Mouse (Mus musculus): Measurements from ENCODE around the gene Rpl14.
A peak's percentile ranks its signal among the peaks of the same experiment; 100 is the strongest.

Gene Rpl14

GRCm38 (mm10) chr9:120571593-120572385 is 545 bp downstream of the Rpl14 start:
- DNase-seq, result no peak

GRCm38 (mm10) chr9:120575748-120576661 is 4.8 kb downstream of the Rpl14 start:
- DNase-seq, result peak; percentile 46 to 50

DNA sequence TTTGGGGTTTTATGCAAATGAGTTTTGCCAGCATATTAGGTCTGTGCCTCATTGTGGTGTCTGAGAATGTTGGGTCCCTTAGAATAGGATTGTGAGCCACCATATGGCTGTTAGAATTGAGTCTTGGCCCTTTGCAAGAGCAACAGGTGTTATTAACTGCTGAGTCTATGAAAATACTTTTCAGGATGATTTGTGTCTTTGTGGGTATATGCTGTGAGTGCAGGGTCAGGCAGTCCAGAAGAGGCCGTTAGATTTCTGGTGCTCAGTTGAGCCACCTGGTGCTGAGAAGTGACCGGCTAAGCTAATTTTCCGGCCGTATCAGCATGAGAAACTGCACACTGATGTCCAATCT is 5.4 kb downstream of the Rpl14 start:
- no peak for DNase-seq

DNA sequence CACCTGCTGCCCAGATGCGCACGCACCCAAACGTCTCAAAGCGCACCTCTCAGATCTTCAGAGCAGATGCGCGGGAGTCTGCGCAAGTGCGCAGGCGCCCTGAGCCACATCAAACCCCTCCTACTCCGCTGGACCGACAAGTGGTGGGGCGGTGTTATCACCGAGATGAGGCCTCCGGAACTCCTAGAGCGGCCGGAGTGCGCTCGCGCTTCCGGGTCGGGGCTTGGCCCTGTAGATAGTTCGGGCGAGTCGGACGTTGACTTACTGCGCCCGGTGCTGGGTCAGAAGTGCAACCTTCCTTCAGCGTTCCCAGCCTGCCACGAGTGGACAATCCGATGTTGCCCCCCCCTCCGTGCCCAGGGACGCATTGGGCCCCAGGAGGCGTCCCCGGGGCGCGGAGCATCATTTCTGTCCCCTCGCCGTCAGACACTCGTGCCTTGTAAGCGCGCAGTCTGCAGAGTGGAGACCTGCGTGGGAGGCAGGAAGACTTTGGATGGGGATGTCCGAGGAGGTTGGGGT is 5.9 kb downstream of the Rpl14 start:
- DNase-seq, result peak; percentile 88

GRCm38 (mm10) chr9:120577706-120578405 is 6.6 kb downstream of the Rpl14 start:
- peak in 1 of 2 experiments; percentile 21 for DNase-seq

DNA sequence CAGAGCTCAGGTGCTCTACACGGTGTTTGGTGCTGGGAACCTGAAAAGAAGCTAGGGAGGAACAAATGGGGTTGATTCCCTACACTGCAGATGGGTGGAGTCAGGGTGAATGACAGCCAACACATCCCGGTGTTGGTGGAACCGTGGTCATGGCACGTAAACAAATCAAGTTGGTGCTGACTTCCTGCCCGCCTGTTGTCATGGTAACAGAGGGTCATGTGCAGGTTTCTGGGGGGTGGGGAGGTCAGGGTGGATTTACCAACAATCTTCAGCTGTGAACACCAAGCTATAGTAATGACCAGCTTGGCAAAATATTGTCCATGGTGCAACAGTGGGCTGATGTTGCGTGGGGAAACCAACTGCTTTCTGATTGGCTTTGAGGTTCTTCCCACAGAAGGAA is 7.5 kb downstream of the Rpl14 start:
- peak; percentile 63 to 65 for DNase-seq

DNA sequence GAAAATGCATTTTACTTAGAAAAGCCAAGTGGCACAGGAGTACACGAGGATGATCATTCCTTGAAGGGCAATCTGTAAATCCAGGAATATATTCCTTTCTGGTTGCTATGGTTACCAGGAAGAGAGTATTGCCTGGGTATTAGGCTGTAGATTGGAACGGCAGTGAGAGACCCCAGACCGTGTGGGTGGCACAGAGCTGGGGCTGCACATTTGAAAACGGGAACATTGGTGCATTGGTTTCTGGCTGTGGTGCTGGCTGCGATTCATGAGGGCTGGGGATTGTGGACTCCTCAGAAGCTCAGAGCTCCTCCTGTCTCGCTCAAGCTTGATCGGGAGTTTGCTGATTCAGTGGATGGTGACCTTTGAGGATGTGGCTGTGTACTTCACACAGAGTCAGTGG is 8.6 kb downstream of the Rpl14 start:
- DNase-seq, result no peak

GRCm38 (mm10) chr9:120581941-120582618 is 10.8 kb downstream of the Rpl14 start:
- peak in 1 of 2 experiments; percentile 55 for DNase-seq

GRCm38 (mm10) chr9:120582619-120583308 is 11.5 kb downstream of the Rpl14 start:
- DNase-seq, result peak; percentile 87 to 90

DNA sequence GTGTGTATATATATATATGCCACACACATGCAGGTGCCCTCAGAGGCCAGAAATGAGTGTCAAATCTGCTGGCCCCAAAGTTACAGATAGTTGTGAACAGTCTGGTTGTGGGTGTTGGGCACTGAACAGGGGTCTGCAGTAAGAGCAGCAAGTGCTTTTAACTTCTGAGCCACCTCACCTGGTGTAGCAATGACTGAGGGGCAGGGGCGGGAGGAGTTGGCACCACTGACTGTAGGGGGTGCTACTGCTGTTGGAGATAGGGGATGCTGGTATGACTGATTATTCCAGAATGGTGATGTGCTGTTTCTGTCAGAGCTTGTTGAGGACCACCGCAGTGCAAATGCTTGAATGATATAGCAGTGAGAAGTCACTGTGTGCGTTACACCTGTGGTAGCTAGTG is 12.1 kb downstream of the Rpl14 start:
- DNase-seq, result no peak

DNA sequence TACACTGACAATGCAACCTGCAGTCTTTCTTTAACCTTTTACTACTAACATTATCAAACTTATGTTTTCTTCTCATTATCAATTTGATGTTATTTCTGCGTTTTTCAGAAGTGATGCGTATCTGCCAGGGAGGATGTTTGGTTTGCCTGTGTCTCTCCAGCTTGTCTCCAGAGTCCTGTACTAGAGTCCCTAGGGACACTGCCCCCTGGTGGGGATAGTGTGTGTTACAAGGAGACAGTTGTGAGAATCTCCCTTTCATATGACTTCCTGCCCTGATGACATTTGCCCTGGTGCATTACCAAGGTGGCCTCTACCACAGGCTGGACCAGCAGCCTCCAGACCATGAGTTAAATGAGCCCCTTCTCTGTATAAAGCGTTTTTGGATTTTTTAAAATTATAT is 15.3 kb downstream of the Rpl14 start:
- peak; percentile 88 to 91 for DNase-seq

- DNase-seq, result peak; percentile 82 to 83
Measured at GRCm38 (mm10) chr9:120591490-120591889, 20.2 kb downstream of the Rpl14 start.

DNA sequence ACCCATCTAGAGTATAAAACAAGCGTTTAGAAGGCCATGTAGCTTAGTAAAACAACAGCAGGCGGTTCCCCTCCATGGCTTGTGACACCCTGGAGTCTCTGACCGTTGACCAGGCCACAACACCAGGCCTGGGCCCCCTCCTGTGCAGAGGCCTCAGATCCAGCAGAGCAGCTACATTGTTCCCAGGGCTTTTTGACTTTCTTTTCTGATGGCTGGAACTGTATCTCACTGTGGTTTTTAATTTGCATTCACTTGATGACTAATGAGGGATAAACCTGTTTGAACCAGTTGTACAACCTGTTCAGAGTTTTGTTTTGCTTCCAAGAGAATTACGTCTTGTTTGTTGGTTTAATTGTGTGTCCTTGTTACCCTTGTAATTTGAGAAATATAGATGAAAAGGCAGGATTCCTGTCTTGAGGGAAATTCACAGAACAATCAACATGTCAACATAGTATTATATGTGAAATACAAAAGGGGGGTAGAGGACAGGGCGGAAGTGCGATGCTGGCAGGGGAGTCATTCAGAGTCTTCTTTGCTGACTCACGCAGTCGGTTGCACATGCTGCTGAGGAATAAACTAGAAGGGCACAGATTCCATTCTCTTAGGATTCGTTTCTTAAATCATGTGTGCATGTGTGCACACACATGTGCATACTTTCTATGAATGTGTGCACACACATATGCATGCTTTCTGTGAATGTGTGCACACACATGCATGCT is 22.3 kb downstream of the Rpl14 start:
- no peak for DNase-seq

GRCm38 (mm10) chr9:120594839-120595238 is 23.6 kb downstream of the Rpl14 start:
- DNase-seq, result no peak

GRCm38 (mm10) chr9:120595306-120595705 is 24.1 kb downstream of the Rpl14 start:
- DNase-seq, result no peak

DNA sequence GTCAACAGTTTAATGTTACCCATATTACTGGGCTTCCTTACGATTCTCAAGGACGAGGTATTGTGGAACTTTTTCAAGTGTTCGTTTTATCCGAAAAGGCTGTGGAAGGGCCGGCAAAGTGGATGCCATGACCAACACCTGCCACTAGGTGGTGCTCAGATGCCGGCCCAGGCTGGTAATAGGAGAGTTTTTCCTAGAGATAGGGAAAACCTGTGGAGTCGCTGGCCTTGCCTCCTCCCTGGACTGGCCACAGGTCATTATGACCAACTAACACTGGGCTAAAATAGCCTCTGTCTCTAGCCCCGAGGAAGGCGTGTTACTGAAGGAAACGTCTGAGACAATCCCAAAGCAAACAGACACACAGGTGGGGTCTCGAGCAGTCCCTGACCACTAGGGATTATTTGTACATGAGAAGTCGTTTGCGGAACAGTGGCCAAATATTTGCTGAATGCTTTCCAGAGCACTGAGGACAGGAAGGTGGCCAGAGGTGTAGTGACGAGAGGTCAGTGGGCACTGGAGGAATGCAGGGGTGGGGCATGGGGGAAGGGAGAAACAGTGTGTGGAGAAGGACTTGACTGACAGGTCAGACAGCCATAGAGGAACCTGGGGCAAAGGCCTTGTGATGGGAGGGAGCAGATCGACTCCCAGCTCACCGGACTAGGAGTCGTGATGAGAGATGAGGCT is 30.4 kb downstream of the Rpl14 start:
- DNase-seq, result peak; percentile 65

GRCm38 (mm10) chr9:120602172-120602838 is 31.1 kb downstream of the Rpl14 start:
- DNase-seq, result peak in 1 of 2 experiments; percentile 9

- DNase-seq, result peak; percentile 75 to 76
Measured at GRCm38 (mm10) chr9:120602839-120603511, 31.7 kb downstream of the Rpl14 start.

GRCm38 (mm10) chr9:120603512-120603908 is 32.3 kb downstream of the Rpl14 start:
- DNase-seq, result no peak
